ENCODE assay signal across 14 mouse cellular contexts in genomic region chr10:35328319-35328862, GRCm38 (mm10).
"Had no signal": no experiment of that assay in that cellular context is flagged by ENCODE, and none has a peak within 500 bp of the region (broad histone marks: within the 10 kb centered on the region; RNA-seq: fewer than 3 reads in every experiment).

No protein-coding gene starts in this region.

- H3K9ac ChIP-seq: limb, embryonic 15.5 days; liver, embryonic 14.5 days; midbrain, embryonic 15.5 days; neural tube, embryonic 12.5 days had no signal

- H3K27ac ChIP-seq: limb, embryonic 15.5 days; liver, embryonic 14.5 days; midbrain, embryonic 15.5 days; neural tube, embryonic 12.5 days had no signal

- DNase-seq: kidney, adult 9 months; kidney, postnatal 10 days; kidney, postnatal 4 days; left cerebral cortex, postnatal 4 days; lung, adult 18-20 months; lung, postnatal 36 days; thymus, adult 18-20 months; thymus, postnatal 14 days had no signal

- H3K4me2 ChIP-seq: limb, embryonic 15.5 days; midbrain, embryonic 11.5 days; midbrain, embryonic 15.5 days; neural tube, embryonic 12.5 days had no signal

- ATAC-seq: intestine, embryonic 16.5 days; midbrain, embryonic 15.5 days had no signal

- H3K27me3 ChIP-seq: limb, embryonic 15.5 days; midbrain, embryonic 15.5 days; neural tube, embryonic 12.5 days had no signal

- H3K36me3 ChIP-seq: limb, embryonic 15.5 days; midbrain, embryonic 15.5 days; neural tube, embryonic 12.5 days had no signal

- H3K9me3 ChIP-seq: limb, embryonic 15.5 days; midbrain, embryonic 15.5 days; neural tube, embryonic 12.5 days had no signal

- H3K4me1 ChIP-seq: limb, embryonic 15.5 days; midbrain, embryonic 15.5 days; neural tube, embryonic 12.5 days had no signal

- H3K4me3 ChIP-seq: limb, embryonic 15.5 days; midbrain, embryonic 15.5 days; neural tube, embryonic 12.5 days had no signal
